Mouse (Mus musculus): ENCODE measurements at regions not wholly inside any gene's neighbourhood (a gene's known extent, or its start where the extent isn't known, plus 50 kb on each side); places are given as distances from the start of the nearest gene placed in this dataset.

DNA sequence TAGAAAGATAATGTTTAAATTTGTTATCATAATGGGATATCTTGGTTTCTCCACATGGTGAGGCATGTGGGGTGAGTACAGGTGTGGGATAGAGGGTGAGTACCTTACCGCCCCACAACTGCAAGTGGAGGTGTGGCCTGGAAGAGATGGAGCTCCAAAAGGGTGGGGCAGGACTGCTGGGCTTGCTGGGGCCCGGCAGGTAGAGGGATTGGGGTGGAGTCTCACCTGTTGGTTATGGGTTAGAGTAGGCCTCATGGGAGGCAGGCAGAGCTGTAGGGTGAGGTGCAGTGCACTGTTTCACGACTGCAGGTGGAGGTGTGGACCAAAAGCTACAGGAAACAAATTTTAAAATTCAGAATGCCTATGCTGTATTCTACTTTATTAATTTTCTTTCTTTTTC, 365.7 kb downstream of the Fgf9 start:
- TF ChIP-seq POLR2A (IDR thresholded peaks at IDR 0.05; ENCODE audit: low read depth, low read length), result no peak
- no peak for TF ChIP-seq ETS1 (conservative IDR thresholded peaks at IDR 0.05; ENCODE audit: low read depth, low read length)
- no peak for TF ChIP-seq EP300 (IDR thresholded peaks at IDR 0.05; ENCODE audit: low read length)
- TF ChIP-seq HCFC1 (IDR thresholded peaks at IDR 0.05; ENCODE audit: low read depth, low read length), result no peak
- no peak for TF ChIP-seq CTCF (conservative IDR thresholded peaks at IDR 0.05 in 1 of 2, IDR thresholded peaks at IDR 0.05 in 1 of 2; ENCODE audit: low read depth in 2 of 2, low read length in 2 of 2)
- TF ChIP-seq BHLHE40 (IDR thresholded peaks at IDR 0.05; ENCODE audit: low read depth, low read length), result no peak
- no peak for TF ChIP-seq MEF2A (IDR thresholded peaks at IDR 0.05; ENCODE audit: borderline replicate concordance, low read depth, low read length)
- TF ChIP-seq MYC (IDR thresholded peaks at IDR 0.05; ENCODE audit: low read depth, low read length), result no peak
- no peak for TF ChIP-seq USF1 (IDR thresholded peaks at IDR 0.05; ENCODE audit: low read depth, low read length)
- TF ChIP-seq ZMIZ1 (IDR thresholded peaks at IDR 0.05; ENCODE audit: low read depth, low read length), result no peak
- no peak for TF ChIP-seq MAFK (IDR thresholded peaks at IDR 0.05; ENCODE audit: insufficient replicate concordance, low read length)
- TF ChIP-seq ZKSCAN1 (IDR thresholded peaks at IDR 0.05; ENCODE audit: borderline replicate concordance, low read depth, low read length), result no peak
- TF ChIP-seq MAX (IDR thresholded peaks at IDR 0.05; ENCODE audit: low read length), result no peak

Measured in CH12.LX (cell line).